Mouse (Mus musculus) urinary bladder, postnatal 25 days (tissue): ENCODE results near the gene Lemd1.
A peak's percentile ranks its signal among the peaks of the same experiment; 100 is the strongest.

ENCODE experiments used
- DNase-seq: peaks from one replicate; pipeline ENCODE4 v3.0.0; 2022; ENCODE audit warnings: low spot score

Lemd1 gene

GRCm38 (mm10) chr1:132292318-132293129, 101.3 kb downstream of the Lemd1 start:
- DNase-seq = peak; percentile 42

DNA sequence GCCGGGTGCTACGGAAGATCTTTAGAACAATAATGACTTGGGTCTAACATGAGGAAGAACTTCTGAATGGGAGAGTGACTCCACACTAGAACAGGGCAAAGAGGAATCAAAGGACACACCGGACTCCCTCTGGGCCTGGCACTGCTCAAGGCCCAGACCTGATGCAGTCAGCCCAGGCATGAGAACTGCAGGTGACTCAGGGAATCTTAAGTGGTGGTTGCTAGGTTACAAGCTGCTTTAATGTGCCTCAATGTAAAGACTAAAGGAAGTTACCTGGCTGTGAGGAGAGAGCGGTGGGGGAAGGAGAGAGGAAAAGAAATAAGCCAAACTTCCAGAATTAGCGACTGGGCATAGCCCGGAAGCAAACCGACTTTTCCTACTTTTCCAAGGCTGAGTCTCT, 104.3 kb downstream of the Lemd1 start:
- no peak for DNase-seq

GRCm38 (mm10) chr1:132296051-132296450, 104.8 kb downstream of the Lemd1 start:
- peak; percentile 38 for DNase-seq

GRCm38 (mm10) chr1:132298425-132298800, 107.2 kb downstream of the Lemd1 start, which contains the start of gene Klhdc8a:
Gene Klhdc8a (plus strand): TSS chr1:132298626.
- DNase-seq = peak; percentile 49

- DNase-seq = peak; percentile 49
These were observed 107.7 kb downstream of the Lemd1 start for GRCm38 (mm10) chr1:132298801-132299464.

GRCm38 (mm10) chr1:132299744-132300143, 108.5 kb downstream of the Lemd1 start:
- no peak for DNase-seq

DNA sequence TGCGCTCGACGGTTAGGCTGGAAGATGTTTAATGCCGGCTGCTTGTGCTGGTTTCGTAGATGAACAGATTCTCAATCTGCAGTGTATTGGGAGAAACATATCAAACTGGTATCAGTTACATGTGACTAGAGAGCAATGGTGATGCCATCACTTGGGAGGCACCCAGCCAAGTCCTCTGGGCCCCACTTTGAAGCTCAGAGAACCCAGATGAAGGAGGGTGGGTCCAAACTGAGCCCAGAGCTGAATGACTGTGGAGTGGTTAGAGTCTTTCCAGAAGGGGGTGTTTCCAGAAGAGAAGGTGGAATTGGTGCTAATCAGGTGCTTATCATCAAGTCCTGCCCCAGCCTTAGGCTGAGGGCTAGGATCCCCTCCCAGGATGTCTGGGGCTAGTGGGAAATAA, 110.0 kb downstream of the Lemd1 start:
- DNase-seq = no peak

DNA sequence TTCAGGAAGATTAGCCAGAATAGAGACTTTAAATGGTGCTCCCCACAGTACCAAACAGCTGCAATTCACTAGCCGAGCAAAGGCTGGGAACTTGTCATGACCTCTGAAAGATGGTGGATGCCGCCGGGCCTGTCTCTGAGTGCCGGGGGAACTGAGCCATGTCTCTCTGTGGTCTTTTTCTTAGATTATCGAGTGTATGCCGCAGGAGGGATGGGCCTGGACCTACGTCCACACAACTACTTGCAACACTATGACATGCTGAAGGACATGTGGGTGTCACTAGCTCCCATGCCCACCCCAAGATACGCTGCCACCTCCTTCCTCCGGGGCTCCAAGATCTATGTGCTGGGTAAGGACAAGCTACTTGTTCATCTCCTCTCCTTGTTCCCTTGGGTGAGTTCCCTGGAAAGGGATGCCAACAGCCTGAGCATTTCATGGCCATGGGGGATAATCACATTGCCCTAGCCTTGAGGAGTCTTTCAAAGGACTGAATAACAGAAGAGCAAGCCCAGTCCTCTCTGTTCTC, 111.2 kb downstream of the Lemd1 start:
- DNase-seq = no peak

GRCm38 (mm10) chr1:132304618-132305214, 113.5 kb downstream of the Lemd1 start:
- no peak for DNase-seq

DNA sequence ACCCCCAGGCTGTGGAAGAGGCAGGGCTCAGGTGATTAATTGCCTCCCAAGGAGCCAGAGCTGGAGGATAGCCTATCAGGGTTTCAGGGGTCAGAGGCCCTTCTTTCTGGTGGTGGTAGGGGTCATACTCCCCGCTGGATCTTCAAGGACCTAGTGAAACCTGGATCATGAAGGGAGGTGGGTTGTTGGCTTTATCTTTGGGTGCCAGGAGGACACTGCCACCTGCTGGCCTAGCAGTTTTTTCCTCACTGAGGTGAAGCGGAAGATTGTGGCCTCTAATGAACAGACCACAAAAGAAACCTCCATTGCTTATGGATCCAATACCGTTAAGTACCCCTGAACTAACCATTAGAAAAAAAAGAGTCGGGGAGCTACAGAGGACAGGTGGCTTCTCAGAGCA, 114.9 kb downstream of the Lemd1 start:
- DNase-seq = peak; percentile 58

- DNase-seq = no peak
These were observed 115.6 kb downstream of the Lemd1 start for GRCm38 (mm10) chr1:132306808-132307207.

DNA sequence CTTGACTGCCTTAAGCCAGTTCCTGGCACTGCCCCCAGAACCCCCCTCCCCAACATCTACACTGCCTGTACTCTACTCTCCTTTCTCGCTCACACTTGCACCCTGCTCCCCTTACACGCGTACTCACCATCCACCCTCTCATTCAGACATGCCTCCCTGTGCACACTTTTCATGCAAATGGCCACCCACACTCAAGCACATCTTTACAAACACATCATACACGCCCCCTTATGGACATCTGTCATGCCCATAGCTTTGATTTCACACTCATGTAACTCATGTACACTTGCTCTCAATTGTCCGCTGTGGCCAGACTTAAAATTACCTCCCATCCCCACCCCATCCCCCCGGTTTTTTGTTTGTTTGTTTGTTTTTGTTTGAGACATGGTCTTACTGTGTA, 116.7 kb downstream of the Lemd1 start:
- no peak for DNase-seq

DNA sequence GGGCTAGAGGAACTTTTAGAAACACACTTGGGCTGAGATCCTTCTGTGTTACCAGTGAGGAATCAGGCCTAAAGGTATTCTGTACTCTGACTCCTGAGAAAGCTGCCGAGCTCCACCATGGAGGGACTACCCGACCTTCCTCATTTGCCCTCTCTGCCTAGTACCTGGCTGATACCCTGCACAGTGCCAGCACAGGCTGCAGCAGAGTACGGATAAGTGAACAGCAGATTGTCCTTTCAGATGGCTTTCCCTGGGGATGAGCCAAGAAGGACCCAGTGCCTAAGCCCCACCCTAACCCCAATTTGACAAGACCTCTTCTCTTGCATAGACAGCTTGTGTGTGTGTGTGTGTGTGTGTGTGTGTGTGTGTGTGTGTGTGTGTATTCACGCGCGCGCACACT, 117.4 kb downstream of the Lemd1 start:
- no peak for DNase-seq
